27 mouse cellular contexts compared by ENCODE assay signal in genomic region chr14:99933456-99933855, GRCm38 (mm10).
DNase-seq lines count a peak whose midpoint lies in the region; ATAC-seq and TF ChIP-seq lines count a peak whose summit lies in the region.
"Had no signal": no experiment of that assay in that cellular context is flagged by ENCODE, and none has a peak within 500 bp of the region (broad histone marks: within the 10 kb centered on the region; RNA-seq: fewer than 3 reads in every experiment).

No protein-coding gene starts in this region.

- no peak overlapping the region for H3K27ac ChIP-seq in liver, embryonic 11.5 days (ENCODE audit: low read depth, low read length)
- no peak overlapping the region for H3K27ac ChIP-seq in liver, embryonic 12.5 days
- peak overlapping the region; percentile 13; the same call in 1 of the 2 replicates for H3K27ac ChIP-seq in small intestine, adult 2 months (ENCODE audit: insufficient read depth, low read depth, low read length)
- no peak overlapping the region for H3K27ac ChIP-seq in gastrocnemius, adult 2 months
- H3K27ac ChIP-seq: forebrain, embryonic 10.5 days; heart, adult 2 months; heart, embryonic 15.5 days; hindbrain, embryonic 12.5 days; layer of hippocampus, adult 2 months; limb, embryonic 15.5 days; midbrain, embryonic 15.5 days had no signal

- H3K9me3 ChIP-seq in liver, embryonic 11.5 days (ENCODE audit: control insufficient read depth, low read length) = no peaks in the 10 kb centered on the region
- H3K9me3 ChIP-seq in liver, embryonic 12.5 days (replicated peaks) = no peaks in the 10 kb centered on the region
- H3K9me3 ChIP-seq: embryonic facial prominence, embryonic 15.5 days; forebrain, embryonic 10.5 days; heart, embryonic 15.5 days; hindbrain, embryonic 12.5 days; limb, embryonic 15.5 days; midbrain, embryonic 15.5 days had no signal

- TF ChIP-seq CTCF in small intestine, adult 2 months (IDR thresholded peaks at IDR 0.05; ENCODE audit: extremely low read depth, insufficient read length, insufficient replicate concordance, low read depth, low read length) = no peak
- no peak for TF ChIP-seq CTCF in gastrocnemius, adult 2 months (IDR thresholded peaks at IDR 0.05)

- no peak overlapping the region for H3K4me2 ChIP-seq in liver, embryonic 11.5 days
- no peak overlapping the region for H3K4me2 ChIP-seq in liver, embryonic 12.5 days
- H3K4me2 ChIP-seq: embryonic facial prominence, embryonic 15.5 days; heart, embryonic 15.5 days; hindbrain, embryonic 12.5 days; limb, embryonic 15.5 days; midbrain, embryonic 15.5 days had no signal

- H3K4me1 ChIP-seq in liver, embryonic 11.5 days (replicated peaks; ENCODE audit: control insufficient read depth, insufficient read depth, low read length) = no peaks in the 10 kb centered on the region
- H3K4me1 ChIP-seq in liver, embryonic 12.5 days = no peaks in the 10 kb centered on the region
- H3K4me1 ChIP-seq in small intestine, adult 2 months (ENCODE audit: control insufficient read depth, insufficient read depth, insufficient read length, low read length) = no peaks in the 10 kb centered on the region; the same call in 1 of the 2 replicates
- H3K4me1 ChIP-seq: embryonic facial prominence, embryonic 15.5 days; forebrain, embryonic 10.5 days; heart, embryonic 15.5 days; hindbrain, embryonic 12.5 days; limb, embryonic 15.5 days; midbrain, embryonic 15.5 days had no signal

- WGBS in liver, embryonic 11.5 days = 60% methylated on average over 5 of the region's 5 CpGs
- WGBS in liver, embryonic 12.5 days (ENCODE audit: insufficient replicate concordance) = 36% methylated on average over 5 of the region's 5 CpGs
- WGBS in large intestine, adult 2 months = 39% methylated on average over 5 of the region's 5 CpGs
- 23% methylated on average over 5 of the region's 5 CpGs for WGBS in small intestine, adult 2 months

- DNase-seq in liver, embryonic 11.5 days (ENCODE audit: low spot score) = no peak
- DNase-seq in large intestine, adult 2 months (ENCODE audit: low read depth, low spot score) = peak; percentile 4
- no peak for DNase-seq in gastrocnemius, adult 2 months
- DNase-seq in testis, postnatal 14 days (ENCODE audit: low spot score) = no peak
- DNase-seq in gastrocnemius, adult 18-20 months (ENCODE audit: low spot score) = no peak
- DNase-seq: adrenal gland, postnatal 36 days; B cell, adult 2 months; cerebellum, adult 18-20 months; cerebellum, postnatal 25 days; gastrocnemius, postnatal 10 days; heart, adult 2 months; layer of hippocampus, postnatal 36 days; liver, postnatal 0 days; lung, postnatal 14 days; spleen, adult 18-20 months; thymus, adult 2 months had no signal

- H3K4me3 ChIP-seq in liver, embryonic 11.5 days (ENCODE audit: low read depth, low read length) = no peak overlapping the region
- no peak overlapping the region for H3K4me3 ChIP-seq in liver, embryonic 12.5 days
- no peak overlapping the region for H3K4me3 ChIP-seq in small intestine, adult 2 months (ENCODE audit: low read depth, low read length)
- no peak overlapping the region for H3K4me3 ChIP-seq in gastrocnemius, adult 2 months
- H3K4me3 ChIP-seq: embryonic facial prominence, embryonic 15.5 days; forebrain, embryonic 10.5 days; heart, adult 2 months; heart, embryonic 15.5 days; hindbrain, embryonic 12.5 days; layer of hippocampus, adult 2 months; limb, embryonic 15.5 days; midbrain, embryonic 15.5 days had no signal

- intact Hi-C loops in gastrocnemius, adult 2 months (cut with DNase I) = loop anchor here (10.0 kb wide), 5 partner anchors 351 to 1441 kb away; partner anchors contain the start of gene Klf12

- H3K36me3 ChIP-seq in liver, embryonic 11.5 days (ENCODE audit: control insufficient read depth, insufficient read depth, low read length) = no peaks in the 10 kb centered on the region
- no peaks in the 10 kb centered on the region for H3K36me3 ChIP-seq in liver, embryonic 12.5 days
- H3K36me3 ChIP-seq in small intestine, adult 2 months (ENCODE audit: control insufficient read depth, insufficient read depth, low read length) = no peaks in the 10 kb centered on the region
- H3K36me3 ChIP-seq: embryonic facial prominence, embryonic 15.5 days; forebrain, embryonic 10.5 days; heart, embryonic 15.5 days; hindbrain, embryonic 12.5 days; limb, embryonic 15.5 days; midbrain, embryonic 15.5 days had no signal

- H3K27me3 ChIP-seq in liver, embryonic 11.5 days (replicated peaks; ENCODE audit: control insufficient read depth, insufficient read depth, low read length) = no peaks in the 10 kb centered on the region
- H3K27me3 ChIP-seq in liver, embryonic 12.5 days (replicated peaks) = no peaks in the 10 kb centered on the region
- no peaks in the 10 kb centered on the region for H3K27me3 ChIP-seq in small intestine, adult 2 months (ENCODE audit: control insufficient read depth, insufficient read depth, low read length)
- H3K27me3 ChIP-seq: embryonic facial prominence, embryonic 15.5 days; heart, embryonic 15.5 days; hindbrain, embryonic 12.5 days; limb, embryonic 15.5 days; midbrain, embryonic 15.5 days had no signal

- H3K9ac ChIP-seq in liver, embryonic 11.5 days (ENCODE audit: low read depth, low read length) = no peak overlapping the region
- H3K9ac ChIP-seq in liver, embryonic 12.5 days = no peak overlapping the region
- H3K9ac ChIP-seq: embryonic facial prominence, embryonic 15.5 days; heart, embryonic 15.5 days; hindbrain, embryonic 12.5 days; limb, embryonic 15.5 days; liver, postnatal 0 days; midbrain, embryonic 15.5 days had no signal

- ATAC-seq in liver, embryonic 11.5 days (replicated peaks; ENCODE audit: low FRiP score) = 0 out of 2 replicates have a peak, but pooled peaks have one; percentile 20
- ATAC-seq in liver, embryonic 12.5 days = no peak
- ATAC-seq in common myeloid progenitor, adult 5-6 weeks (replicated peaks; ENCODE audit: low read depth, poor library complexity, severe bottlenecking) = peak; percentile 85
- ATAC-seq: inflammation-experienced regulatory T-cells, adult 6 months; liver, postnatal 0 days; midbrain, embryonic 15.5 days had no signal

- no peak for TF ChIP-seq POLR2A in small intestine, adult 2 months (IDR thresholded peaks at IDR 0.05; ENCODE audit: low read depth, low read length)
